ENCODE assay signal across 23 mouse cellular contexts in genomic region chr8:8225994-8226393, GRCm38 (mm10).
"Had no signal": no experiment of that assay in that cellular context is flagged by ENCODE, and none has a peak within 500 bp of the region (broad histone marks: within the 10 kb centered on the region; RNA-seq: fewer than 3 reads in every experiment).

No protein-coding gene starts in this region.

- H3K4me3 ChIP-seq: layer of hippocampus, adult 2 months; left cerebral cortex, adult 2 months; midbrain, embryonic 12.5 days; myocyte; stomach, embryonic 15.5 days had no signal

- H3K9me3 ChIP-seq: midbrain, embryonic 12.5 days; stomach, embryonic 15.5 days had no signal

- H3K27ac ChIP-seq: hindbrain, postnatal 0 days; layer of hippocampus, adult 2 months; left cerebral cortex, adult 2 months; liver, embryonic 14.5 days; midbrain, embryonic 12.5 days; stomach, embryonic 15.5 days had no signal

- H3K27me3 ChIP-seq: stomach, embryonic 15.5 days had no signal

- H3K4me1 ChIP-seq: midbrain, embryonic 12.5 days; stomach, embryonic 15.5 days had no signal

- H3K4me2 ChIP-seq: lung, embryonic 14.5 days; midbrain, embryonic 12.5 days; stomach, embryonic 15.5 days had no signal

- DNase-seq: kidney, adult 18-20 months; kidney, adult 9 months; kidney, postnatal 14 days; kidney, postnatal 4 days; layer of hippocampus, adult 9-11 months; liver, postnatal 0 days; lung, embryonic 14.5 days; lung, postnatal 10 days; right cerebral cortex, adult 18-20 months; right cerebral cortex, postnatal 14 days; right cerebral cortex, postnatal 4 days; spleen, adult 18-20 months; thymus, adult 2 months; thymus, postnatal 25 days had no signal

- ATAC-seq: hindbrain, postnatal 0 days; inflammation-experienced regulatory T-cells, adult 6 months; liver, postnatal 0 days; midbrain, embryonic 16.5 days had no signal

- H3K36me3 ChIP-seq: midbrain, embryonic 12.5 days; stomach, embryonic 15.5 days had no signal

- H3K9ac ChIP-seq: liver, embryonic 14.5 days; liver, postnatal 0 days; lung, embryonic 14.5 days; midbrain, embryonic 12.5 days; stomach, embryonic 15.5 days had no signal
